Mouse (Mus musculus) lung, adult 2 months (tissue): ENCODE results near the gene Maats1.

Experiments
- CTCF ChIP-seq: fragments of 200-500 bp; IDR thresholded peaks from 2 replicates; pipeline ENCODE4 v1.5.1; 2011; ENCODE audit warnings: mild to moderate bottlenecking, low read length, control low read depth; ENCODE audit not compliant: insufficient read depth
- POLR2A ChIP-seq: fragments of 200-500 bp; IDR thresholded peaks from 2 replicates; pipeline ENCODE4 v1.6.1; 2011; ENCODE audit warnings: low read depth, mild to moderate bottlenecking, control low read depth, low read length, borderline replicate concordance; ENCODE audit errors: extremely low read depth

DNA sequence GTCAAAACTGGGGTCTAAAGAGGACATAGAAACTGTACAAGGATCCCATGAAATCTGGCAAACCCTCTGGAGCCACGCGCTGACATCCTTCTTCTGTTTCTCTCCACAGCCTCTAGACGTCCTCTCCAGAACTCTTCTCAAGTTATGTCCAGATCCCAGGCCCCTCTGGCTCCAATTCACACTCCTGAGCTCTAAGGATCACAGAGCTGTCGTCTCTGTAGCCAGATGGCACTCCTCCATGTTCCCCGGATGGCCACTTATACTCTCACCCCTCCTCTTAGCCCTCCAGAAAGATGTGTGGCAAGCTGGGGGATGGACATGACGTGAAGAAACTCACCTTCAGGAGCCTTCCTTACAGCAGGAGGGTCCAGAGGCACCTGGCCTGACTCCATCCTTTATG is 35.6 kb upstream of the Maats1 start:
- TF ChIP-seq CTCF (no peak), POLR2A (no peak)
